Mouse (Mus musculus): ENCODE data around the gene Bola3.

Gene Bola3

GRCm38 (mm10) chr6:83351490-83352160 is 2.7 kb downstream of the Bola3 start:
- Histone ChIP-seq H3K9me3 (ENCODE audit: low read length) (no peaks in the 10 kb centered on the region), H3K36me3 (ENCODE audit: insufficient read depth, low read length) (peaks cover 60% of the 10 kb centered on the region), H3K27me3 (ENCODE audit: insufficient read depth, low read length) (no peaks in the 10 kb centered on the region), H3K4me1 (replicated peaks; ENCODE audit: low read depth, low read length) (peaks cover 38% of the 10 kb centered on the region), H3K4me3 (replicated peaks; ENCODE audit: low read length) (no peak overlapping the region)
- no peak for TF ChIP-seq POU5F1 (IDR thresholded peaks at IDR 0.05; ENCODE audit: borderline replicate concordance, low read length)
- TF ChIP-seq NANOG (IDR thresholded peaks at IDR 0.05; ENCODE audit: borderline replicate concordance, low read length), result no peak
- no peak for TF ChIP-seq CTCF (conservative IDR thresholded peaks at IDR 0.05; ENCODE audit: low read length)

- peaks cover 38% of the 10 kb centered on the region for H3K4me1 ChIP-seq (replicated peaks; ENCODE audit: low read depth, low read length)
- no peak for TF ChIP-seq CTCF (conservative IDR thresholded peaks at IDR 0.05; ENCODE audit: low read length)
- no peaks in the 10 kb centered on the region for H3K27me3 ChIP-seq (ENCODE audit: insufficient read depth, low read length)
- no peaks in the 10 kb centered on the region for H3K9me3 ChIP-seq (ENCODE audit: low read length)
- no peak overlapping the region for H3K4me3 ChIP-seq (replicated peaks; ENCODE audit: low read length)
- H3K36me3 ChIP-seq (ENCODE audit: insufficient read depth, low read length), result peaks cover 65% of the 10 kb centered on the region
Measured at GRCm38 (mm10) chr6:83352666-83353410, 3.9 kb downstream of the Bola3 start.

- Histone ChIP-seq H3K4me3 (replicated peaks; ENCODE audit: low read length) (no peak overlapping the region), H3K36me3 (ENCODE audit: insufficient read depth, low read length) (peaks cover 84% of the 10 kb centered on the region), H3K27me3 (ENCODE audit: insufficient read depth, low read length) (no peaks in the 10 kb centered on the region), H3K9me3 (ENCODE audit: low read length) (no peaks in the 10 kb centered on the region), H3K4me1 (replicated peaks; ENCODE audit: low read depth, low read length) (peaks cover 23% of the 10 kb centered on the region)
- TF ChIP-seq CTCF (conservative IDR thresholded peaks at IDR 0.05; ENCODE audit: low read length) (no peak), POU5F1 (IDR thresholded peaks at IDR 0.05; ENCODE audit: borderline replicate concordance, low read length) (no peak), NANOG (IDR thresholded peaks at IDR 0.05; ENCODE audit: borderline replicate concordance, low read length) (no peak)
Measured at GRCm38 (mm10) chr6:83354856-83355781, 6.2 kb downstream of the Bola3 start.

- no peaks in the 10 kb centered on the region for H3K27me3 ChIP-seq (ENCODE audit: insufficient read depth, low read length)
- peaks cover 76% of the 10 kb centered on the region for H3K36me3 ChIP-seq (ENCODE audit: insufficient read depth, low read length)
- peaks cover 18% of the 10 kb centered on the region for H3K4me1 ChIP-seq (replicated peaks; ENCODE audit: low read depth, low read length)
- no peaks in the 10 kb centered on the region for H3K9me3 ChIP-seq (ENCODE audit: low read length)
- TF ChIP-seq NANOG (IDR thresholded peaks at IDR 0.05; ENCODE audit: borderline replicate concordance, low read length) (no peak), CTCF (conservative IDR thresholded peaks at IDR 0.05; ENCODE audit: low read length) (peak; percentile 92)
- no peak overlapping the region for H3K4me3 ChIP-seq (replicated peaks; ENCODE audit: low read length)
Measured at GRCm38 (mm10) chr6:83356569-83357138, 7.7 kb downstream of the Bola3 start.

- H3K4me3 ChIP-seq (replicated peaks; ENCODE audit: low read length), result no peak overlapping the region
- H3K4me1 ChIP-seq (replicated peaks; ENCODE audit: low read depth, low read length), result peaks cover 18% of the 10 kb centered on the region
- no peak for TF ChIP-seq POU5F1 (IDR thresholded peaks at IDR 0.05; ENCODE audit: borderline replicate concordance, low read length)
- TF ChIP-seq CTCF (conservative IDR thresholded peaks at IDR 0.05; ENCODE audit: low read length), result no peak
- no peak for TF ChIP-seq NANOG (IDR thresholded peaks at IDR 0.05; ENCODE audit: borderline replicate concordance, low read length)
- H3K27me3 ChIP-seq (ENCODE audit: insufficient read depth, low read length), result no peaks in the 10 kb centered on the region
- no peaks in the 10 kb centered on the region for H3K9me3 ChIP-seq (ENCODE audit: low read length)
- H3K36me3 ChIP-seq (ENCODE audit: insufficient read depth, low read length), result peaks cover 69% of the 10 kb centered on the region
Measured at GRCm38 (mm10) chr6:83357436-83357835, 8.5 kb downstream of the Bola3 start.

GRCm38 (mm10) chr6:83361523-83362248 is 12.7 kb downstream of the Bola3 start:
- Histone ChIP-seq H3K4me1 (replicated peaks; ENCODE audit: low read depth, low read length) (peaks cover 19% of the 10 kb centered on the region), H3K27me3 (ENCODE audit: insufficient read depth, low read length) (peaks cover 7% of the 10 kb centered on the region), H3K9me3 (ENCODE audit: low read length) (no peaks in the 10 kb centered on the region), H3K36me3 (ENCODE audit: insufficient read depth, low read length) (peaks cover 31% of the 10 kb centered on the region), H3K4me3 (replicated peaks; ENCODE audit: low read length) (no peak overlapping the region)
- TF ChIP-seq POU5F1 (IDR thresholded peaks at IDR 0.05; ENCODE audit: borderline replicate concordance, low read length), result no peak
- no peak for TF ChIP-seq CTCF (conservative IDR thresholded peaks at IDR 0.05; ENCODE audit: low read length)
- TF ChIP-seq NANOG (IDR thresholded peaks at IDR 0.05; ENCODE audit: borderline replicate concordance, low read length), result no peak

- peaks cover 26% of the 10 kb centered on the region for H3K4me1 ChIP-seq (replicated peaks; ENCODE audit: low read depth, low read length)
- H3K27me3 ChIP-seq (ENCODE audit: insufficient read depth, low read length), result peaks cover 18% of the 10 kb centered on the region
- no peaks in the 10 kb centered on the region for H3K9me3 ChIP-seq (ENCODE audit: low read length)
- TF ChIP-seq POU5F1 (IDR thresholded peaks at IDR 0.05; ENCODE audit: borderline replicate concordance, low read length) (no peak), NANOG (IDR thresholded peaks at IDR 0.05; ENCODE audit: borderline replicate concordance, low read length) (no peak), CTCF (conservative IDR thresholded peaks at IDR 0.05; ENCODE audit: low read length) (no peak)
- no peak overlapping the region for H3K4me3 ChIP-seq (replicated peaks; ENCODE audit: low read length)
- peaks cover 17% of the 10 kb centered on the region for H3K36me3 ChIP-seq (ENCODE audit: insufficient read depth, low read length)
Measured at GRCm38 (mm10) chr6:83363075-83363474, 14.1 kb downstream of the Bola3 start.

Measured in E14TG2a.4 (cell line).